Mouse (Mus musculus) adrenal gland, postnatal 4 days (tissue): ENCODE measurements around the gene Gucy2e. TPM values are rescaled to one million over a fixed set of nuclear protein-coding genes. Genes with fewer than 3 reads are reported as not detected.

ENCODE experiments used
- DNase-seq, 2 experiments: peaks; one replicate each; pipeline ENCODE4 v3.0.0; 2021 to 2022; ENCODE audit warnings: low spot score in 2 of 2, mixed read lengths in 2 of 2
- long read RNA-seq, 2 experiments: library from polyadenylated mRNA; stranded (forward); transcript quantifications; one replicate each; pipeline ENCODE4 v2.0.0; 2021
- total RNA-seq, 2 experiments: library from RNA; stranded (reverse); gene quantifications; 2 replicates each; pipeline ENCODE4 v1.2.3; 2021

The Gucy2e gene
- not detected for total RNA-seq
- long read RNA-seq, experiment 1, result 0 reads
- long read RNA-seq, experiment 2, result 0 reads

DNA sequence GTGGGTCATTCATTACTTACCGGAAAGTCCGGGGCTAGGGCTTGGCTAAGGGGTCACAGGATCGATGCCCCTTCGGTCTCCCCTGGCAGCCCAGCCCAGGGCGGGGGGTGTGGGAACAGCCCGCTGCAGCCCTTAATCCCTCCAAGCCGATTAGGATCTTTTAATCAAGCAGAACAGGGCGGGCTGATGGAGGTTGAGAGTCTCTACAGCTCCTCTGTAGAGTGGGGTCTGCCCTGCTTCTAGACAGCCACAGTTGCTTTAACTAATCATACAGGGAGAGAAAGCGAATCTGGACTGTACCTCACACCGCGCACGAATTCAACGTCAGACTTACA lies at the start of gene Gucy2e:
Gucy2e (minus strand) TSS at position 111 of the 335 bp plus-strand sequence.
- no peak for DNase-seq

- DNase-seq, result no peak
These were observed 40.4 kb upstream of the Gucy2e start for GRCm38 (mm10) chr11:69277267-69277666.

DNA sequence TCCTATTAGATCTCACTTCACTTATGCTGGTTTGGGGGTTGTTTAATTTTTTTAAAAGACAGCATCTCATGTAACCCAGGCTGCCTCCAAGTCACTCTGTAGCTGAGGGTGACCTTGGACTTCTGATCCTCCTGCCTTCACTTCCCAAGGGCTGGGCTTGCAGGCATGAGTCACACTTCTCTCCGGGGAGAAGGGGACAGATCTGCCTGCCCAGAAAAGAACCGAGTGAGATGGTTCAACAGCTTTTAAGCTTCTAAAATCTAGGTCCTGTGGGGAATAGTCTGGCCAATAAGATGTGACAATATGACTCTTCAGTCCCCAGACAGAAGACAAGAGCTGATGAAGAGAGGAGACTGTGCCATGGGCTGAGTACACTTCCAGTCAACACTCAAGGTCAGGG lies 39.2 kb upstream of the Gucy2e start:
- DNase-seq, result no peak

- DNase-seq, result no peak
These were observed 38.8 kb upstream of the Gucy2e start for GRCm38 (mm10) chr11:69275650-69276049.

GRCm38 (mm10) chr11:69272122-69272740 lies 35.4 kb upstream of the Gucy2e start:
- DNase-seq, result peak; percentile 58 to 67

DNA sequence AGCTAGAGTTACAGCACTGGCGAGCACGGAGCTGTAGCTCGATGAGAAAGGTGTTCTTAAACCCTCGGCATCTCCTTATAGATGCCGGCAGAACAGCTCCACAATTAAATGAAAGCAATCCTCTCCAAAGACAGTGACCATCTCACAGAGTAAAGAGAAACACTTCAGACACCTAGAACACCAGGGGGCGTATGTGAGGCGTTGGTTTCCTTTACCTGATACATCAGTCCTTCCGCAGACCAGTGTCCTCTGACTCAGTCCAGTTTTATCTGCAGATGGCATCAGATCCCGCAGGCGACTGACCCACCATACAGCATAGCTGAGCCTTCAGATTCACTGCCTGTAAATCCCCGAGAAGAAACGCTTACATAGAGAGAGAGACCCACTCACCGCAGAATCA lies 32.7 kb upstream of the Gucy2e start:
- DNase-seq, result peak in 1 of 2 experiments; percentile 62

GRCm38 (mm10) chr11:69268100-69268499 lies 31.3 kb upstream of the Gucy2e start:
- DNase-seq, result no peak

GRCm38 (mm10) chr11:69267341-69267740 lies 30.5 kb upstream of the Gucy2e start:
- no peak for DNase-seq

- DNase-seq, result no peak
These were observed 29.4 kb upstream of the Gucy2e start for GRCm38 (mm10) chr11:69266253-69266652.

GRCm38 (mm10) chr11:69265410-69265809 lies 28.6 kb upstream of the Gucy2e start:
- DNase-seq, result no peak

- no peak for DNase-seq
These were observed 27.4 kb upstream of the Gucy2e start for GRCm38 (mm10) chr11:69264276-69264675.

DNA sequence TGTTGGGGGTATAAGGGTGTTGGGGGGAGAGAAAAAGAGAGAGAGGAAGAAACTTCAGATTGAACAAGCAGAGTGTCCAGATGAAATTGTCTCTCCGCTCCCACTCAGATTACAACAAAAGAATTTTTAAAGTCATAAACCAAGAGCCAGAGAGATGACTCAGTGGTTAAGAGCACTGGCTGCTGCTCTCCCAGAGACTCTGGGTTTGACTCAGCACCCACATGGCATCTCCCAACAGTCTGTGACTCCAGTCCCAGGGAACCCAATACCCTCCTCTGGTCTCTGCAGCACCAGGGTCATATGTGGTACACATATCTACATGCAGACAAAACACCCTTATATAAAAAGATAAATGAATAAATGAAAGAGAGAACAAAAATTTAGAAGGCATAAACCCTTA lies 23.3 kb upstream of the Gucy2e start:
- DNase-seq, result no peak

DNA sequence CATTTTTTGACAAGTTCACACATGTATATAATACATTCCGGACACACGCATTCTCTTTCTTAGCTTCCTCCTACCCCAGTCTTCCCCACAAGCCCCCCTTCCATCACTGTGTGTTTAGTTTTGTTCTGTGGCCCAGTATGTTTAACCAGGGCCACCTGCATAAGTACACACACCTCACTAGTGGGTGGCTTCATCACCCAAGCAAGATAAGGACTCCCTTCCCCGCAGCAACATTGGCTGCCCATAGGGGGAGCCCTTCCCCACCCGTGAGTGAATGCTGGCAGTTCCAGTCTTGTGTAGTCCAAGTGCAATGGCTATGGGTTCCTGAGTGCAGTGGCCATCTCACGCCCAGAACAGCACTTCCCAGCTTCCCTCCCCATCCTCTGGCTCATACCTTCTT lies 21.5 kb upstream of the Gucy2e start:
- no peak for DNase-seq

GRCm38 (mm10) chr11:69257807-69258206 lies 21.0 kb upstream of the Gucy2e start:
- DNase-seq, result no peak

DNA sequence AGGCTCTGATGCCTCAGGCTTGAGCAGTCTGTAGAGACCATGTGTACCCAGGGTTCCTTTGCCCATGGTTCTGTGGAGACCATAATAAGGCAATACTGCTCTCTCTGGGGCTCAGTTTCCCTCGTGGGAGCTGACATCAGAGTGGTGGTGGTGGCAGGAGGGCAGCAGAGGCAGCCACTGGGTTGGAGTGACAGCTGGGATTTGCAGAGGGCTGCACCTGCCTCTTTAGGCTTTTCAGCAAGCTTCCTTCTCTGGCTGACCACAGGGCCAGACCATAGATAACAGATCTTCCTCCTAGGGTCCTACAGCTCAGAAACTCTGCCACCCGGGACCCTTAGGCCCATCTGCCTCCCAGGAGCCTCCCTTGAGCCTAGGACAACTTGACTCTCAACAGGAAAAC lies 20.2 kb upstream of the Gucy2e start:
- no peak for DNase-seq

DNA sequence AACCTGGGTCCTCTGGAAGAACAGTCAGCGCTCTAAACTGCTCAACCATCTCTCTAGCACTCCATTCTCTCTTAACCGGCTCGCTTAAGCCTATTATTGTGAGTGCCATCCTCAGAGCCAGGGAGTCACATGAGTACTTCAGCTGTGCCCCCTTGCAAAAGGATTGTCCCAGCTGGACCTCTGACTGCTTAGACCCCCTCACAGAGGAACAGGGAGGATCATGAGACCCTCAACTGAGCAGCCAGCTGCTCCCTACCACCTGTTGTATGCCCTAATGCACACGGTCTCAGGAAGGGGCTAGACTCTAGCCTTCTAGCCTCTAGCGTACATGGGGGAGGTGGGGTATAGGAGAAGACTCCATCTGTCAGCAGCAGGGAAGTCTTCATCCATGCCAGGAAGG lies 18.0 kb upstream of the Gucy2e start:
- no peak for DNase-seq

DNA sequence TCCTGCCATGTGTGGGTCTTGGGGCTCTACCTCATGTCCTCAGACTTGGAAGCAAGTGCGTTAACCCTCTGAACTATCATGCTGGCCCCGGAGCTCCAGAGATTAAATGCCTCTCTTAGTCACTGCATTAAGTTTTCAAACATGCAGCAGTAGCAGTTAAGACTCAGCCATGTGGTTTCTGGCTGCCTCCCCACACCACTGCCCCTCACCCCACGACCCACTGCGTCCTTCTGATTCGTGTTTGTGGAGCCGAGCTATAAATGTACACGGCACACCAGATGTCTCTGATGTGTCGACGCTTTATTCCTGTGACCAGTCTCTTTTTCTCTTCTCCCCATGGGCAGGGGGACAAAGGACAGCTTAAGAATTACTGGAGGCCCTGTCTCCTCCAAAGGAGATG lies 16.3 kb upstream of the Gucy2e start:
- no peak for DNase-seq

- DNase-seq, result no peak
These were observed 15.1 kb upstream of the Gucy2e start for GRCm38 (mm10) chr11:69251953-69252352.

DNA sequence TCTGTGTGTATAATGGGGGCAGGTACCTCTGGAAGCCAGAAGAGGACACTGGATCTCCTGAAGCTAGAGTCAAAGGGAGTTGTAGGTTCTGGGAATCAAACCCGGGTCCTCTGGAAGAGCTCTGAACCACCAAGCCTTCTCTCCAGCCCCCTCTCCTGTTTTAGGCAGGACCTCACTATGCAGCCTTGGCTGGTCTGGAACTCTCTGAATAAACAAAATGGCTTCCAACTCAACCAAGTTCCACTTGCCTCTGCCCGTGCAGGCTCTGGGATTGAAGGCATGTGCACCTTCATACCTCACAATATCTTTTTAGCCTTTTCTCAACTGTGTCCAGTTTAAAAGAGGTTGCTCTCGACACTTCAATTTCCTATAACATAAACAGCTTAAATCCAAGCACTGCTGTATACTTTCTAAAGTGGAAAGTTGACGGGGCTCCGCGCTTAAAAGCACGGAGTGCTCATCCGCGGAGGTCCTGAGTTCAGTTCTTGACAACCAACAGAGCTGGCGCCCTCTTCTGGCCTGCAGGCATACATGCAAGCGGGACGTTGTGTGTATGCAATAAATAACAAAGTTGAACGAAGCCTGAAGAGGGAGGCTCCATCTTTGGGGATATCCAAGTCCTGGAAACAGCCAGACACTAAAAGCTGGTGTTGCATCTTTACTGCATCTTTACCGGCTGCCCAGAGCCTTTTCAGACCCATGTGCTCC lies 14.5 kb upstream of the Gucy2e start:
- no peak for DNase-seq

DNA sequence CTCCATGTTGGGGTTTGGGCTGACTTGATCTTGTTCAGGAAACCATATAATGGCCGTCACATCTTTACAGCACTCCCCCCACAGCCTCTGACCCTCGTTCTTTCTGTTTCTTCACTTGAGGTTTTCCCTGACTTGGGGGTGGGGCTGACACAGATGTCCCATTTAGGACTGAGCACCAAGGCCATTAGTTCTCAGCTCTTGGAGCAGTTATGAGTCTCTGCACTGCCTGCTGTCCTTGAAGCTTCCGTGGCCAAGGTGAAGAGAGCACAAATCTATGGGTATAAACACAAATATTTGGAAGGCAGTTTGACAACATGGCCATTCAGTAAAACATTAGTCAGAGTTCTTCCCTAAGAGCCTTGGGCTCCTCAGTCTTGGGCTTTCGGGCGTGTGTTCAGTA lies 13.3 kb upstream of the Gucy2e start:
- no peak for DNase-seq

DNA sequence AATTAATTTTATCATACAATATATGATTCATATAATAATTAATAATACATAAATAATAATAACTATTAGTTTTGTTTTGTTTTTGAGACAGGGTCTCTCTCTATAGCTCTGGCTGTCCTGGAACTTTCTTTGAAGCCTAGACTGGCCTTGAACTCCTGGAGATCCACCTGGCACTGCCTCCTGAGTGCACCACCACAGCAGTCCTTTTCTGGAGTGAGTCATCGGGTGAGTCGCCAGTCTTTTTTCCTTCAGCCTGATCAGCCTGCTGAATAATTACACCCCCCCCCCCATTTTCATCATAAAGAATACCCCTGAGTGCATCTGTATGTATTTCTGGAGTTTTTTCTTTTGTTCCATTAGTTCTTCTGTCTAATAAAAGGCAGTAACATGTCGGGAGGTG lies 12.3 kb upstream of the Gucy2e start:
- DNase-seq, result no peak

DNA sequence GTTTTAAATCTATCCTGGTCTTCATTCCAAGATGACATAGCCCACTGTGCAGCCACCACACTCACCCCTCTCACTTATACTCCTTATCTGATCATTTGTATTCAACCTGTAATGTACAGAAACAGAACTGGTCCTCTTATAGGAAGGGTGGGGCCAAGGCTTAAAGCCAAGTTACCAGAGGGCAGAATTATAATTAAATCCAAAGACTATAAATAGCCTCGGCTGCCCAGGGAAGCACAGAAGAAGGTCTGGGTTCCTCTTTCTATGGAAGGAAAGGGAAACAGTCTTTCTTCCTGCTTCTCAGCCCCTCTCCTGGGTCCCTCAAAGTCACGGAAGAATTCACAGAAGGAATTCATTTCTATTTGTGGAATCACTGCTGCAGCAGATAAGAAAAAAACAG lies 8.8 kb upstream of the Gucy2e start:
- DNase-seq, result no peak

DNA sequence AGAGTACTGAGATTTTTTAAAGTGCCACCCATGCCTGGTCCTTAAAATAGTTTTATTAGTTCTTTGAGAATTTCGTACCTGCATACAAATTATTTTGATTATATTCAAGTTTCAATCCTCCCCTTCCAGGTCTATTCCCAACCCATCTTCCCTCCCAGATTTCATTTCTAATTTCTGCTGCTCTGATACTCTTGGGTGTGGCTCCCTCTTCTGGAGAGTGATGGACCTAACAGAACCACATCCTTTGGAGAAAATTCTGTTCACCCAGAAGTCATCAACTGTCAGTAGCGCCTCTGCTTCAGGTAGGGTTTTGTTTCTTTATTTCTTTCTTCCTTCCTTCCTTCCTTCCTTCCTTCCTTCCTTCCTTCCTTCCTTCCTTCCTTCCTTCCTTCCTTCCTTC lies 8.1 kb upstream of the Gucy2e start:
- no peak for DNase-seq
